Mouse (Mus musculus) liver, embryonic 16.5 days (tissue): ENCODE results near the gene Mri1. TPM values are rescaled to one million over a fixed set of nuclear protein-coding genes. Genes with fewer than 3 reads are reported as not detected.

Experiments used
- ATAC-seq: fragments of 200-750 bp; cut with Nextera tagmentation; 2 replicates; pipeline ENCODE4 v1.8.0; 2017; ENCODE audit warnings: low read depth, mild to moderate bottlenecking, moderate number of reproducible peaks, moderate library complexity
- H3K27ac ChIP-seq: fragments of 300-500 bp; sonication (generic); 2 replicates; pipeline ENCODE4 v1.5.1; 2014; ENCODE audit warnings: mild to moderate bottlenecking, low read length
- H3K27me3 ChIP-seq: fragments of 300-500 bp; sonication (generic); 2 replicates; pipeline ENCODE4 v1.6.1; 2014; ENCODE audit warnings: low read depth, low read length, mixed read lengths; ENCODE audit not compliant: control insufficient read depth, insufficient read depth
- H3K36me3 ChIP-seq: fragments of 300-500 bp; sonication (generic); 2 replicates; pipeline ENCODE4 v1.6.1; 2014; ENCODE audit warnings: mild to moderate bottlenecking; ENCODE audit not compliant: control insufficient read depth, insufficient read depth
- H3K4me1 ChIP-seq: fragments of 300-500 bp; sonication (generic); 2 replicates; pipeline ENCODE4 v1.6.1; 2014; ENCODE audit warnings: low read depth, low read length, mixed read lengths; ENCODE audit not compliant: control insufficient read depth
- H3K4me2 ChIP-seq: fragments of 300-500 bp; sonication (generic); 2 replicates; pipeline ENCODE4 v1.6.1; 2014; ENCODE audit warnings: low read depth, low read length, mixed read lengths
- H3K4me3 ChIP-seq: fragments of 300-500 bp; sonication (generic); 2 replicates; pipeline ENCODE4 v1.5.1; 2014; ENCODE audit warnings: low read depth, mild to moderate bottlenecking, low read length
- H3K9ac ChIP-seq: fragments of 300-500 bp; sonication (generic); 2 replicates; pipeline ENCODE4 v1.6.1; 2014; ENCODE audit warnings: low read depth, low read length
- H3K9me3 ChIP-seq: fragments of 300-500 bp; sonication (generic); replicated peaks from 2 replicates; pipeline ENCODE4 v1.6.1; 2016; ENCODE audit warnings: low read length; ENCODE audit not compliant: control insufficient read depth
- WGBS: fragments of 180-500 bp; shearing (Covaris S2); extraction: QIAGEN DNeasy Blood & Tissue Kit; methylation state at CpG from one replicate; pipeline ENCODE4 v1.1.7; 2014; ENCODE audit not compliant: insufficient replicate concordance; 5-methylcytosine and 5-hydroxymethylcytosine counted together
- polyA plus RNA-seq: library from polyadenylated mRNA; unstranded; fragments of >200 nt; fragmentation: Nextera tagmentation; extraction: Ambion mirVana; gene quantifications from 2 replicates; pipeline ENCODE4 v1.2.1, GENCODE M21; 2015

Gene Mri1
- polyA plus RNA-seq, 1 experiment from 2014 or later = 27.9 TPM

- ATAC-seq = no peak
- 58% methylated on average over 2 of the region's 2 CpGs for WGBS
- H3K4me1 ChIP-seq = peaks cover 6% of the 10 kb centered on the region
Observed at GRCm38 (mm10) chr8:84241821-84242220, 15.3 kb downstream of the Mri1 start.

GRCm38 (mm10) chr8:84241167-84241566, 16.0 kb downstream of the Mri1 start:
- H3K9ac ChIP-seq = no peak overlapping the region
- no peaks in the 10 kb centered on the region for H3K9me3 ChIP-seq
- H3K36me3 ChIP-seq = peaks cover 8% of the 10 kb centered on the region
- H3K27me3 ChIP-seq = no peaks in the 10 kb centered on the region
- H3K4me3 ChIP-seq = no peak overlapping the region
- peaks cover 10% of the 10 kb centered on the region for H3K4me1 ChIP-seq
- 52% methylated on average over 6 of the region's 6 CpGs for WGBS
- no peak overlapping the region for H3K4me2 ChIP-seq
- ATAC-seq = no peak
- H3K27ac ChIP-seq = no peak overlapping the region

More at GRCm38 (mm10) chr8:84241821-84242220, 15.3 kb downstream of the Mri1 start:
- no peak overlapping the region for H3K4me3 ChIP-seq
- H3K9ac ChIP-seq = no peak overlapping the region
- no peak overlapping the region for H3K27ac ChIP-seq
- no peaks in the 10 kb centered on the region for H3K9me3 ChIP-seq
- H3K36me3 ChIP-seq = peaks cover 13% of the 10 kb centered on the region
- no peak overlapping the region for H3K4me2 ChIP-seq
- no peaks in the 10 kb centered on the region for H3K27me3 ChIP-seq

DNA sequence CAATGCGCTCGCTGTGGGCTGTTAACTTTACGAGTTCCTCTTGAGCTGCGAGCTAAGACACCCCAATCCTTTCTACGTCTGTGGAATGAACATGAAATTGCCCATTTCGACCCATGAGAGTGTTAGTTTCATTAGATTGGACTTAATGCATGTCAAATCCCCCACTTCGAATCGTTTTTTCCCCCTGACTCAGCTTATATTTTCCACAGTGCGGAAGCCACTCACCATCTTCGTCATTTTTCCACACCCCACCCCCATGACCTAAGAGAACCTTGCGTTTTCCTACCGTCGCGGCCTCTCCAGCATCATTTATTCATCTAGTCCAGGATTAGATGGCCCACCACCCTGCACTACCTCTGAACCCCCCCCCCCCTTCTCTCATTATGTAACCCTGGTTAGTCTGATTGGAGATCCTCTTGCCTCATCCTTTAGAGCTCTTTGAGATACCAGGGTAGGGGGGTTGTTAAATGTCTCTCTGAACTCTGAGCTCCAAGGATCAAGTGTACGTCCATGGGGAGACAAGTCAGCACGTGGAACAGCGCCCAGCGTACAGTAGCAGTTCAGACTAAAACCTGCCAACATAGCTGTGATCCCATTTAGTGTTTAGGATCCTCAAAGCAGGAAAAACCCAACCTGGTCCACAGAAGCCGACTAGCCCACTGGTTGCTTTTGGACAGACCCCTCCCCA, 19.4 kb downstream of the Mri1 start:
- Histone ChIP-seq H3K27me3 (no peaks in the 10 kb centered on the region), H3K36me3 (no peaks in the 10 kb centered on the region), H3K9ac (peak overlapping the region; percentile 78), H3K9me3 (no peaks in the 10 kb centered on the region), H3K4me2 (peak overlapping the region; percentile 96), H3K4me1 (peaks cover 18% of the 10 kb centered on the region), H3K4me3 (peak overlapping the region; percentile 82), H3K27ac (peak overlapping the region; percentile 81)
- 15% methylated on average over 19 of the region's 19 CpGs for WGBS
- ATAC-seq = no peak

- Histone ChIP-seq H3K36me3 (no peaks in the 10 kb centered on the region), H3K9me3 (no peaks in the 10 kb centered on the region), H3K4me2 (peak within 1 kb of the TSS; percentile 96), H3K9ac (peak within 1 kb of the TSS; percentile 97), H3K27me3 (no peaks in the 10 kb centered on the region), H3K27ac (peak within 1 kb of the TSS; percentile 81), H3K4me3 (peak within 1 kb of the TSS; percentile 88), H3K4me1 (peaks cover 18% of the 10 kb centered on the region)
- ATAC-seq = peak; percentile 99
- WGBS = 2% methylated on average over 35 of the region's 35 CpGs
Observed at GRCm38 (mm10) chr8:84236998-84237473, 20.1 kb downstream of the Mri1 start, which contains the start of gene Zswim4. Gene Zswim4, minus strand, starts transcription at chr8:84237055.

GRCm38 (mm10) chr8:84236410-84236997, 20.6 kb downstream of the Mri1 start:
- peak overlapping the region; percentile 93 for H3K4me2 ChIP-seq
- H3K27me3 ChIP-seq = no peaks in the 10 kb centered on the region
- H3K27ac ChIP-seq = peak overlapping the region; percentile 62
- WGBS = 0% methylated on average over 25 of the region's 30 CpGs
- peak overlapping the region; percentile 97 for H3K9ac ChIP-seq
- no peak for ATAC-seq
- no peaks in the 10 kb centered on the region for H3K36me3 ChIP-seq
- H3K4me1 ChIP-seq = peaks cover 18% of the 10 kb centered on the region
- no peaks in the 10 kb centered on the region for H3K9me3 ChIP-seq
- peak overlapping the region; percentile 88 for H3K4me3 ChIP-seq

DNA sequence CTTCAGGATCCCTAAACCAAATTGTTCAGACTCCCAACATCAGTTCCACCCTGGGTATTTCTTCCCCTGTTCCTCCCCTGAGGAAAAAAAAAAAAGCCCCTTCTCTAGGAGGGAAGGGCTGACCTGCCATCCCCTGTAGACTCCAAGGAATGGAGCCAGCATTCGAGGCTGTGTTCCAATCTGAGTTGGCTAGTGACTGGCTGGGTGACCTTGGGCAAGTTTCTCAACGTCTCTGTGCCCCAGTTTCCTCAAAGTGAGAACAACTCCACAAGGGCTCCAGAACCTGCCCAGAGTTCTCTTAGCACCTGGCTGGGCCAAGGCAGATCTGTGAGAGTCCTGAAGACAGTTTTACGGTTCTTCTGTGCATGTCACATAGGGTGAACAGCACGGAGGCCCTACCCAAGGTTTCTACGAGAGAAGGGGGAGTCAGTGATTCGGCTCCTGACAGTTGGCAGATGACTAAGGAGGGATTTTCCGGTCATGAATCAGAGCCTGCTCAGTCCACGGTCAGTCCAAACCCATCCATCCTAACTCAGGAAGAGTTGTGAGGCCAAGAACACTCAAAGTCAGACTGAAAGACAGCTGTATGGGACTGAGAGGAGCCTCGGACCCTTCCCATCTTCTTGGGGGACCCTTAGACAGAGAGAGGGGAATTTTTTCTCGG, 21.2 kb downstream of the Mri1 start:
- ATAC-seq = no peak
- peaks cover 18% of the 10 kb centered on the region for H3K4me1 ChIP-seq
- no peaks in the 10 kb centered on the region for H3K36me3 ChIP-seq
- 26% methylated on average over 10 of the region's 10 CpGs for WGBS
- no peaks in the 10 kb centered on the region for H3K9me3 ChIP-seq
- H3K9ac ChIP-seq = peak overlapping the region; percentile 97
- peak overlapping the region; percentile 62; the same call in 1 of the 2 replicates for H3K27ac ChIP-seq
- peak overlapping the region; percentile 93 for H3K4me2 ChIP-seq
- no peaks in the 10 kb centered on the region for H3K27me3 ChIP-seq
- H3K4me3 ChIP-seq = peak overlapping the region; percentile 88

DNA sequence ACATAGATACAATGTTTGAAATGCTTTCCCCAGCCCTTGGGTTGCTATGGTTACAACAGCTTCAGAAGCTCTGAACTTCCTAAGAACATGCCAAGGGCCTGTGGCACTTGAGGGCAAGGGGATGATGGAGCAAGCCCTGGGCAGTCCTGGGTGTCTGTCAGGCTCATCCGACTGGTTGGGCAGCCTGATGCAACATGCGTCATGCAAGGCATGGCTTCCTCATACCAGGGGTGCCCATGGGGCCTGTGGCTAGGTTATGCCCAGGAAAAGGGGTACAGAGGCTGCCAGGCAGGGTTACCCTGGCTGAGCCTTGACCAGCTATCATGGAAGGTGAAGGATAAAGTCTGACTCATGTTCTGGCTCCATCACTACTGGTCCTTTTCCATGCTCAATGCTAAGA, 24.1 kb downstream of the Mri1 start:
- Histone ChIP-seq H3K4me3 (no peak overlapping the region), H3K4me1 (peaks cover 17% of the 10 kb centered on the region), H3K9me3 (no peaks in the 10 kb centered on the region), H3K4me2 (no peak overlapping the region), H3K27ac (no peak overlapping the region), H3K27me3 (no peaks in the 10 kb centered on the region), H3K9ac (no peak overlapping the region), H3K36me3 (no peaks in the 10 kb centered on the region)
- no peak for ATAC-seq
- WGBS = 70% methylated on average over 2 of the region's 2 CpGs

DNA sequence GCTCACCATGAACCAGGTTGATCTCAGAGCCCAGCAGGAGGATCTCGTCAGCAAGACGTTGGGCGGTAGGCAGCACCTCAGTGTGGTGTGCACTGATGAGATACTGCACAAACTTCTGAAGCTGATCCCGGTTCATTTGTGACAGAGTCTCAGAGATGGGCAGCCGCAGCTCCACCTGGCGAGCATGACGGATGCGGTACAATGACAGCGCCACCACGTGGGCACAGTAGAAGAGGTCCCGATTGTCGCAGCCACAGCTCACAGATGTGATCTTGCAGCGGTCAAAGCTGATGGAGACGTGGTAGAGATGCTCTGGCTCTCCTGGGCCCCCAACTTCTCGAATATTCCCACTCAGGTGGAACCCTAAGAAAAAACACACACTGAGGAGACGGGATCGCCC, 26.4 kb downstream of the Mri1 start:
- 67% methylated on average over 17 of the region's 17 CpGs for WGBS
- H3K27ac ChIP-seq = no peak overlapping the region
- peaks cover 4% of the 10 kb centered on the region for H3K4me1 ChIP-seq
- no peaks in the 10 kb centered on the region for H3K9me3 ChIP-seq
- no peak overlapping the region for H3K9ac ChIP-seq
- H3K4me3 ChIP-seq = no peak overlapping the region
- H3K4me2 ChIP-seq = no peak overlapping the region
- no peaks in the 10 kb centered on the region for H3K27me3 ChIP-seq
- no peak for ATAC-seq
- H3K36me3 ChIP-seq = no peaks in the 10 kb centered on the region
